Mouse (Mus musculus): Measurements from ENCODE around the gene Cyld.

DNA sequence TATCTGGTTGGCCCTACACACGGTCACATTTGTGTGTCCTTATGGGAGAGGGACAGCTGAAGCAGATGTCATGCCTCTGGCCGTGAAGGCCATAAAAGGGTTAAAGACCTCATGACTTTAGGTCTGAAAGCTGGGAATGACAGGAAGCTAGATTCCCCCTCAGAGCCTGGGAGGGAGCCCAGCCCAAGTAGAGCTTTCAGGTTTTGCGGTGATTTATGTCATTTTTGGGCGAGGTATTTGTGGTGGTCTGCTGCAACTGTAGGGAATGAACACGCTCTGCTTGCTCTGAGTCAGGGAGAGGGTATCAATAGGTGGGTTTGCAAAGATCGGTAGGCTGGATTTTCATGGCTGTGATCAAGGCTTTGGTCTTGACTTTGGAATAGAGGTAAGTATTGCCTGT lies 6.9 kb upstream of the Cyld start:
- TF ChIP-seq GATA1 (IDR thresholded peaks at IDR 0.05; ENCODE audit: low read length): no peak
- no peak for TF ChIP-seq TAL1 (IDR thresholded peaks at IDR 0.05; ENCODE audit: low read length)
